Mouse (Mus musculus): Measurements from ENCODE around the gene Fbxw4. TPM values are rescaled to one million over a fixed set of nuclear protein-coding genes. Genes with fewer than 3 reads are reported as not detected.

The Fbxw4 gene
- polyA plus RNA-seq (2011; ENCODE audit: insufficient read depth, insufficient read length, low read depth, missing spikeins) = 13.2 and 15.5 TPM in 2 replicates

- H3K9me3 ChIP-seq (replicated peaks; ENCODE audit: control insufficient read depth, insufficient read depth, low read length, poor library complexity, severe bottlenecking) = no peaks in the 10 kb centered on the region
- TF ChIP-seq CTCF (IDR thresholded peaks at IDR 0.05; ENCODE audit: low read depth, low read length) = no peak
- TF ChIP-seq EP300 (IDR thresholded peaks at IDR 0.05; ENCODE audit: insufficient read depth, low read depth, low read length) = no peak
- no peak for TF ChIP-seq POLR2A (IDR thresholded peaks at IDR 0.05; ENCODE audit: insufficient read depth, low read length)
- H3K9ac ChIP-seq (ENCODE audit: low read depth, poor library complexity, severe bottlenecking) = peak within 1 kb of the TSS; percentile 94
Observed at GRCm38 (mm10) chr19:45659738-45660502, at the start of gene Fbxw4. Gene Fbxw4, minus strand, starts transcription at chr19:45660312.

GRCm38 (mm10) chr19:45708704-45709103 is 48.6 kb upstream of the Fbxw4 start:
- Histone ChIP-seq H3K9me3 (replicated peaks; ENCODE audit: control insufficient read depth, insufficient read depth, low read length, poor library complexity, severe bottlenecking) (peaks cover 15% of the 10 kb centered on the region), H3K27me3 (ENCODE audit: control insufficient read depth, insufficient read depth, low read length, poor library complexity, severe bottlenecking) (0 out of 2 replicates have a peak, but pooled peaks cover 1% of the 10 kb centered on the region), H3K36me3 (ENCODE audit: control insufficient read depth, insufficient read depth, low read length, poor library complexity, severe bottlenecking) (no peaks in the 10 kb centered on the region), H3K9ac (ENCODE audit: low read depth, poor library complexity, severe bottlenecking) (no peak overlapping the region), H3K4me3 (ENCODE audit: low read depth, low read length) (no peak overlapping the region), H3K4me1 (ENCODE audit: control insufficient read depth, insufficient read depth, low read length) (no peaks in the 10 kb centered on the region), H3K27ac (ENCODE audit: insufficient read depth, low read length) (no peak overlapping the region)
- TF ChIP-seq POLR2A (IDR thresholded peaks at IDR 0.05; ENCODE audit: insufficient read depth, low read length) (no peak), EP300 (IDR thresholded peaks at IDR 0.05; ENCODE audit: insufficient read depth, low read depth, low read length) (no peak), CTCF (IDR thresholded peaks at IDR 0.05; ENCODE audit: low read depth, low read length) (no peak)

More at GRCm38 (mm10) chr19:45659738-45660502, at the start of gene Fbxw4:
- Histone ChIP-seq H3K27me3 (ENCODE audit: control insufficient read depth, insufficient read depth, low read length, poor library complexity, severe bottlenecking) (no peaks in the 10 kb centered on the region), H3K4me1 (ENCODE audit: control insufficient read depth, insufficient read depth, low read length) (no peaks in the 10 kb centered on the region), H3K4me3 (ENCODE audit: low read depth, low read length) (peak within 1 kb of the TSS; percentile 77), H3K27ac (ENCODE audit: insufficient read depth, low read length) (no peak within 1 kb of the TSS), H3K36me3 (ENCODE audit: control insufficient read depth, insufficient read depth, low read length, poor library complexity, severe bottlenecking) (no peaks in the 10 kb centered on the region)

GRCm38 (mm10) chr19:45696281-45696600 is 36.1 kb upstream of the Fbxw4 start:
- Histone ChIP-seq H3K27me3 (ENCODE audit: control insufficient read depth, insufficient read depth, low read length, poor library complexity, severe bottlenecking) (no peaks in the 10 kb centered on the region), H3K27ac (ENCODE audit: insufficient read depth, low read length) (no peak overlapping the region), H3K36me3 (ENCODE audit: control insufficient read depth, insufficient read depth, low read length, poor library complexity, severe bottlenecking) (no peaks in the 10 kb centered on the region), H3K9ac (ENCODE audit: low read depth, poor library complexity, severe bottlenecking) (no peak overlapping the region), H3K9me3 (replicated peaks; ENCODE audit: control insufficient read depth, insufficient read depth, low read length, poor library complexity, severe bottlenecking) (peaks cover 11% of the 10 kb centered on the region), H3K4me3 (ENCODE audit: low read depth, low read length) (no peak overlapping the region), H3K4me1 (ENCODE audit: control insufficient read depth, insufficient read depth, low read length) (no peaks in the 10 kb centered on the region)
- TF ChIP-seq POLR2A (IDR thresholded peaks at IDR 0.05; ENCODE audit: insufficient read depth, low read length) (no peak), CTCF (IDR thresholded peaks at IDR 0.05; ENCODE audit: low read depth, low read length) (no peak)

DNA sequence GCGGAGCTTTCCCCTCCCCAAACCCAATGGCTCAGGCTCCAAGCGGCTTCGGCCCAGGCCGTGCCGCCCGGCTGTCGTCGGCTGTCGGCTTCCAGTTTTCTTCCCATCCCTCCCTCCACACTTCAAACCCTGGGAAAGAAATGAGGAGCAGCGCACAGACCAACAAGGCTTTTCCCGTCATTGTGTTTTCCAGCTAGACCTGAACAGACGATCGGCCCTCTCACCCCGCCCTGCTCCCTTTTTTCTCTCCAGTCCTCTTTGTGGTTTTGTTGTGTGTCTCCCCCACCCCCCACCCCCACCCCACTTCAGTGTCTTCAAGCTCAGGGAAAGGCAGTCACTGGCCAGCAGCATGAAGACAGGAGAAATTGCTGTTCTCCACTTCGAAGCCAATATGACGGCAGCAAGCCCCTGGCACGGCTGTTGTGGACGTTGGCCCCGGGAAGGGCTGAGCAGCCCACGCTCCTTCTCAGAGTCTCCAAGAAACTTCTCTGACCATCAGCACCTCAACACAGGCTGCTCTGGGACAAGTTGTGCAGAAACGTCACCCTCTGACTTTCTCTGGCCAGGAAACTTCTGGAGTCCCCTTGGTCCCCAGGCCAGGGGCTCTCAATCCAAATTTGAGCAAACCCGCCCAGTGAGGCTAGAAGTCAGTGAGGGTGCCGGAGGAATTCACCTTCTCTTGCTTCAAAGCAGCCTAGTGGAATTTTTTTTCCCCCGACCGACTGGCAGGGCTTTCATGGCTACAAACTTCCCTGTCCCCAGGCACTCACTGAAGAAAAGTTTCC is 35.6 kb upstream of the Fbxw4 start:
- Histone ChIP-seq H3K4me1 (ENCODE audit: control insufficient read depth, insufficient read depth, low read length) (no peaks in the 10 kb centered on the region), H3K9me3 (replicated peaks; ENCODE audit: control insufficient read depth, insufficient read depth, low read length, poor library complexity, severe bottlenecking) (peaks cover 11% of the 10 kb centered on the region), H3K36me3 (ENCODE audit: control insufficient read depth, insufficient read depth, low read length, poor library complexity, severe bottlenecking) (no peaks in the 10 kb centered on the region), H3K9ac (ENCODE audit: low read depth, poor library complexity, severe bottlenecking) (no peak overlapping the region), H3K27ac (ENCODE audit: insufficient read depth, low read length) (no peak overlapping the region), H3K27me3 (ENCODE audit: control insufficient read depth, insufficient read depth, low read length, poor library complexity, severe bottlenecking) (no peaks in the 10 kb centered on the region), H3K4me3 (ENCODE audit: low read depth, low read length) (no peak overlapping the region)
- TF ChIP-seq CTCF (IDR thresholded peaks at IDR 0.05; ENCODE audit: low read depth, low read length) (no peak), EP300 (IDR thresholded peaks at IDR 0.05; ENCODE audit: insufficient read depth, low read depth, low read length) (no peak), POLR2A (IDR thresholded peaks at IDR 0.05; ENCODE audit: insufficient read depth, low read length) (no peak)

GRCm38 (mm10) chr19:45694056-45694455 is 33.9 kb upstream of the Fbxw4 start:
- Histone ChIP-seq H3K9ac (ENCODE audit: low read depth, poor library complexity, severe bottlenecking) (no peak overlapping the region), H3K4me1 (ENCODE audit: control insufficient read depth, insufficient read depth, low read length) (no peaks in the 10 kb centered on the region), H3K27me3 (ENCODE audit: control insufficient read depth, insufficient read depth, low read length, poor library complexity, severe bottlenecking) (no peaks in the 10 kb centered on the region), H3K36me3 (ENCODE audit: control insufficient read depth, insufficient read depth, low read length, poor library complexity, severe bottlenecking) (no peaks in the 10 kb centered on the region), H3K9me3 (replicated peaks; ENCODE audit: control insufficient read depth, insufficient read depth, low read length, poor library complexity, severe bottlenecking) (peaks cover 11% of the 10 kb centered on the region), H3K4me3 (ENCODE audit: low read depth, low read length) (no peak overlapping the region), H3K27ac (ENCODE audit: insufficient read depth, low read length) (no peak overlapping the region)
- peak; percentile 20 for TF ChIP-seq CTCF (IDR thresholded peaks at IDR 0.05; ENCODE audit: low read depth, low read length)
- no peak for TF ChIP-seq POLR2A (IDR thresholded peaks at IDR 0.05; ENCODE audit: insufficient read depth, low read length)

GRCm38 (mm10) chr19:45692211-45692610 is 32.1 kb upstream of the Fbxw4 start:
- Histone ChIP-seq H3K36me3 (ENCODE audit: control insufficient read depth, insufficient read depth, low read length, poor library complexity, severe bottlenecking) (no peaks in the 10 kb centered on the region), H3K27me3 (ENCODE audit: control insufficient read depth, insufficient read depth, low read length, poor library complexity, severe bottlenecking) (no peaks in the 10 kb centered on the region), H3K9ac (ENCODE audit: low read depth, poor library complexity, severe bottlenecking) (no peak overlapping the region), H3K9me3 (replicated peaks; ENCODE audit: control insufficient read depth, insufficient read depth, low read length, poor library complexity, severe bottlenecking) (no peaks in the 10 kb centered on the region), H3K4me1 (ENCODE audit: control insufficient read depth, insufficient read depth, low read length) (no peaks in the 10 kb centered on the region), H3K27ac (ENCODE audit: insufficient read depth, low read length) (no peak overlapping the region), H3K4me3 (ENCODE audit: low read depth, low read length) (no peak overlapping the region)
- no peak for TF ChIP-seq EP300 (IDR thresholded peaks at IDR 0.05; ENCODE audit: insufficient read depth, low read depth, low read length)
- TF ChIP-seq CTCF (IDR thresholded peaks at IDR 0.05; ENCODE audit: low read depth, low read length) = no peak
- TF ChIP-seq POLR2A (IDR thresholded peaks at IDR 0.05; ENCODE audit: insufficient read depth, low read length) = no peak
